Mouse (Mus musculus) heart, embryonic 16.5 days (tissue): Measurements from ENCODE around the gene Sike1. TPM values are rescaled to one million over a fixed set of nuclear protein-coding genes. Genes with fewer than 3 reads are reported as not detected.

Experiments
- polyA plus RNA-seq: library from polyadenylated mRNA; unstranded; fragments of >200 nt; fragmentation: Nextera tagmentation; extraction: Ambion mirVana; gene quantifications from 2 replicates; pipeline ENCODE4 v1.2.1, GENCODE M21; 2015

The Sike1 gene
- polyA plus RNA-seq, 1 experiment from 2014 or later: 83.8 TPM

Other genes starting within 250 kb of the Sike1 start
- gene Tshb, start 213.0 kb upstream of the Sike1 start, polyA plus RNA-seq: 0.11 TPM in 1 of 2 replicates, not detected in the other
- gene Sycp1, start 59.6 kb upstream of the Sike1 start, polyA plus RNA-seq: not detected in 2 replicates
- 0.14 TPM in 1 of 2 replicates, not detected in the other for gene Nr1h5, start 31.6 kb upstream of the Sike1 start, polyA plus RNA-seq
- 271 and 302 TPM in 2 replicates for gene Csde1, start 24.7 kb downstream of the Sike1 start, polyA plus RNA-seq
- 64.6 and 73.4 TPM in 2 replicates for gene Nras, start 62.6 kb downstream of the Sike1 start, polyA plus RNA-seq
- 0.21 and 0.88 TPM in 2 replicates for gene Ampd1, start 78.3 kb downstream of the Sike1 start, polyA plus RNA-seq
- gene Dennd2c, start 106.9 kb downstream of the Sike1 start, polyA plus RNA-seq: 4.3 and 5.8 TPM in 2 replicates
- gene Bcas2, start 175.9 kb downstream of the Sike1 start, polyA plus RNA-seq: 115 and 141 TPM in 2 replicates